Mouse (Mus musculus) heart, adult 2 months (tissue): ENCODE data around the gene Clrn3.

Experiments
- CTCF ChIP-seq: fragments of 200-600 bp; IDR thresholded peaks from 2 replicates; pipeline ENCODE4 v1.8.1; 2022; ENCODE audit warnings: antibody characterized with exemption, mild to moderate bottlenecking, moderate library complexity
- POLR2A ChIP-seq: fragments of 200-500 bp; IDR thresholded peaks from 2 replicates; pipeline ENCODE4 v1.6.1; 2011; ENCODE audit warnings: mild to moderate bottlenecking, low read depth, low read length, control low read depth; ENCODE audit not compliant: insufficient read depth

DNA sequence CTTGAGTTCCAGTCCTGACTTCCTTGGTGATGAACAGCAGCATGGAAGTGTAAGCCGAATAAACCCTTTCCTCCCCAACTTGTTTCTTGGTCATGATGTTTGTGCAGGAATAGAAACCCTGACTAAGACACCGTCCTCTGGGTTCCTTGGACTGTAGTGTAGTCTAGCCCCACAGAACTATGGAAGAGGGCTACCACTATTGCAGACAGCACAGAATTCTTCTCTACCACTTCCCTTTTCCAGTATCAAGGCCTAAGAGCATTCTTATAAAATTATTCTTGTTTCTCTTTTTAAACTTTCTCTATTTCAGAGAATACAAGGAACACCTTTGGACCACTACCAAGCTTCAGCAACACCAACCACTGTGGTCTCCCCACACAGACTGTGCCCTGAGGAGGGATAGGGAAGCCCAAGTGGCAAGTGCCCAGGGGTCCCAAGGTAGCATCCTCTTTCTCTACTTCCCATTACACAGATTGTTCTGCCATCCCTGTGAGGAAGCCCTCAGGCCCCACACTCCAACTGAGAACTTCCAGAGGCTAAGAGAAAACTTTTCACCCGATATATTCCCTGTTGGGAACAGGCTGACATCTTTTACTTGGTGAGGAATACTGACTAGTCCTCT, 29.8 kb downstream of the Clrn3 start:
- no peak for TF ChIP-seq POLR2A
- TF ChIP-seq CTCF, result no peak
